Mouse (Mus musculus): ENCODE measurements at regions not wholly inside any gene's neighbourhood (a gene's known extent, or its start where the extent isn't known, plus 50 kb on each side); places are given as distances from the start of the nearest gene placed in this dataset.
A peak's percentile ranks its signal among the peaks of the same experiment; 100 is the strongest.

- no peak for DNase-seq (ENCODE audit: low spot score in 2 of 2)
Measured at GRCm38 (mm10) chr10:19412926-19413325, 56.6 kb downstream of the Olig3 start.

DNA sequence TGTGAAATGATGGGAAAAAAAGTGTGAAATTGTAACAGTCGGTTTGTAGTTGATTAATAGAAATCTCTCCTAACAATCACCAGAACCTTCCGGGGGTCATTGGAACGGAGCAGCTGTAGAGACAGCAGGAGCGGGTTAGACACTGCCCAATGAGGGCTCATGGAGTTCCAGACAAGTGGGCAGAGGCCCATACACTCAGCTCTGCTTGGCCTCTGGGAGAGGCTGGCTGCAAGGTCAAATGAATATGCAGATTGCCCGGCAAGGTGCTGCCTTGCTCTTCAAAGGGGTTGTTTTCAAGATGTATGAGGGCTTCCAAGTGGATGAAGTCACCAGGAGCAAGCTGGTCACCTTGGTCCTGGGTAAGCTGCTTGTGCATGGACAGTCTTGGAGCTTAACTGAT, 57.6 kb downstream of the Olig3 start:
- DNase-seq (ENCODE audit: low spot score in 2 of 2) = no peak

GRCm38 (mm10) chr10:19414834-19415233, 58.5 kb downstream of the Olig3 start:
- no peak for DNase-seq (ENCODE audit: low spot score in 2 of 2)

DNA sequence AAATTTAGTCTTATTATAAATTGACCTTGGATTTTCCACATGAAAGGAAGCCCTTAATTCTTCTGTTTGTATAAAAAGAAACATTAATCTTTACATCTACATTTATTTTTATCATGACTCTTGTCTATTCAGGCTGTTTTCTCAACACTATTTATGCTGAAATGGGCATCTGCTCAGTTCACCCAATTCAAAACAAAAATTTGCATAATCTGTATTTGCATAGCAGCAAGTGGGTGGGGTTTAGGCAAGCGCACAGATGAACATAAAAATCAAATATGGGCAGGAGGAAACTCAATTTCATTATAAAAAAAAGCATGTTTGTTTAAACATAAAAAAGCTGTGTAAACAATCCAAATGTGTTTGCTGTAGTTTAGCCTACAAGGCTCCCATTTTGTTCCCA, 67.7 kb downstream of the Olig3 start:
- no peak for DNase-seq (ENCODE audit: low spot score in 2 of 2)

DNA sequence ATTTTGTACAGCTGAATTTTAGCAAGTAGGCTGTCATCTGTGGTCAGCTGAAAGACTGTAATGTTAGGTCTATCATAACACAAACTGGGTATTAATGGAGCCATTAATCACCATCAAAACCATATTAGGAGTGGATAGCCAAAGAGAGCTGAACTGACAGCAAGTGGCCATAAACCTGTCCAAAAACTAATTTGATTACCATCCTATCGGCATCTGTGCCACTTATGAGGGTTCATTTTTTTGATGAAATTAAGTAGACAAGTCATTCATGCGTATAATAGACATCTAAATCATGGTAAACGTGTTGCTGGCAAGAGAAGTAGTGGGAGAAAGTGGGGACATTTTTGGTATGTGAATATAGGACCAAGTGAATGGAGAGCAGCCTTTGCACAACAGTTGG, 68.6 kb downstream of the Olig3 start:
- DNase-seq (ENCODE audit: low spot score in 2 of 2) = no peak

- DNase-seq (ENCODE audit: low spot score in 2 of 2) = no peak
Measured at GRCm38 (mm10) chr10:19426835-19427234, 70.5 kb downstream of the Olig3 start.

- DNase-seq (ENCODE audit: low spot score in 2 of 2) = no peak
Measured at GRCm38 (mm10) chr10:19432515-19432914, 76.2 kb downstream of the Olig3 start.

DNA sequence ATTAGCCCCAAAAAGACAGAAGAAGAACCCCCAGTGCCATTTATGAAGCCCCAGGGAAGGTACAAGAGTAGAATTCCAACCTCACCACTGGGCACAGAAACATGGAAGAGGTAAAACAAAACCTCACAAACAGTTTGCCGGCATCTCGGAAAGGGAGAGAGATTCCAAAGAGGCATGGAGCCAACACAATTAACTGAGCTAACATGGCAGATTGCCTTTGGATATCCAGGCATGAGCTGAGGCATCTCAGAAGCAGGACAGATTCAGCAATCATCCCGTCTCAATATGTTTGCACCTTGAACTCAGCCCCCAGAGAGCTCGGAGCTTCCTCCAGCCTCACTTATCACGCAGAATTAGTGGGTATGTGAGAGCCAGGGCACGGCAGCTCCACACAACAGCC, 78.3 kb downstream of the Olig3 start:
- DNase-seq (ENCODE audit: low spot score in 2 of 2) = no peak

GRCm38 (mm10) chr10:19441807-19442206, 85.5 kb downstream of the Olig3 start:
- no peak for DNase-seq (ENCODE audit: low spot score in 2 of 2)

- no peak for DNase-seq (ENCODE audit: low spot score in 2 of 2)
Measured at GRCm38 (mm10) chr10:19443516-19443915, 87.2 kb downstream of the Olig3 start.

DNA sequence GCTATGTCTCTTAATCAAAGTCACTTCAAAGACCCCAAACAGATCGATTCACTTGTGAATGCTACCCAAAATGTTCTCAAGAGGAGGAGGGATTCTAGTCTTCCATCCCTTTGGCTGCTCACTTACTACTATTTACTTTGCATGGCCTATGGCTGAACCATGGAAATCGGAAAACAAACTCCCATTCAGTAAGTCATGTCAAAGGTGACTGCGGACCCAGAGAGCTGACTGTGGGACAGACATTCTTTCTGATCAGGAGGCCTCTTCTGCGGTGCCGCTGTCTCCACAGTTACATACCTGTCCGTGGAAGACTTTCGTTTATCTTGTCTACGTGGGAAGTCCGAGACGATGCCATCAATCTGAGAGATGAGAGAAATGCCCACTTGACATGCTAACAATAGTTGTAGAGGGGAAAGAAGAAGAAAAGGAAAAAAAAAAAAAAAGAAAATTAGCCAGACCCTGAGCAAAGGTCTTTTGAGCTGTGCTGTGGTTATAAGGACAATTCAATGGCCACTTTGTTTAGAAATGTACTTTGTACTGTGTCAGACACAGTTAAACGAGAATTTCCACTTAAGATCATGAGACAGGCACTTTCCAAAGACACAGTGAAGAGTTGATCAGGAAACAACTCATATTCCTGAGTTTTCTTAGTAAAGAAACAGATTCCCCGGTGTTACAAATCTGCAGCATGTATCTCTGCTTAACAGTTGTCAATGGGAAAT, 92.7 kb downstream of the Olig3 start:
- no peak for DNase-seq (ENCODE audit: low spot score in 2 of 2)

- DNase-seq (ENCODE audit: low spot score in 2 of 2) = no peak
Measured at GRCm38 (mm10) chr10:19459053-19459452, 102.7 kb downstream of the Olig3 start.

DNA sequence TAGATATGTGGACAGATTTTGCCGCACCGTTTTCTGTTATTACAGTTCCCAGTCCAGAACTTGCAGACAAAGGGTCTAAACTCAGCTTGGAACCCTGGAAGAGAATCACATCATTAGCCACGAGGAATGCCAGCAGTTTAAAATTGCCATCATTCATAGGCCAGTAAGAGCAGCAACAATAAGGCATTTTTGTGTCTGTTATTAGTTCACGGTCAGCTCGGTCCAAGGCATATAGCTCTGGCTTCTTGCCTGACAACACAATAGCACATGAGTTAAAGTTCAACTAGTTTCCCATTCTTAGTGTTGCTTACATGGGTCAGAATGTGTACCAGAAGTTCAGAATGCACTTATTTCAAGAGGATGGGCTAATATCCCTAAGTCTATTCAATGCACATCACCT, 103.4 kb downstream of the Olig3 start:
- no peak for DNase-seq (ENCODE audit: low spot score in 2 of 2)

GRCm38 (mm10) chr10:19460164-19460563, 103.8 kb downstream of the Olig3 start:
- no peak for DNase-seq (ENCODE audit: low spot score in 2 of 2)

DNA sequence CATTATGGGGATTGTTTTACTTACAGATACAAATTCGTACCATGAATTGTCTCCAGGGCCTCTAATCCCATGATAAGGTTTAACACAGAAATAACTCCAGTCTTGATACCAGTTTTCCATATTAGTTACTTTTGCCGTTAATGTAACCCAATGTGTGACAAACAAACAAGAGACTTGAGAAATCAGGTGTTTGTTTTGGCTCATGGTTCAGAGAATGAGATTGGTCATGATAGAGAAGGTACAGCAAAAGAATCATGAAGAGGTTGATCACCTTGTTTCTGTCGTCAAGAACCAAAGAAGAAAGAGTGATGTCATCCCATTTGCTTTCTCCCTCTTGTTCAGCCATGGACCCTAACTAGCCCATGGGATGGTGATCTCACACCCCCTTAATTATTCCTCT, 107.5 kb downstream of the Olig3 start:
- no peak for DNase-seq (ENCODE audit: low spot score in 2 of 2)

DNA sequence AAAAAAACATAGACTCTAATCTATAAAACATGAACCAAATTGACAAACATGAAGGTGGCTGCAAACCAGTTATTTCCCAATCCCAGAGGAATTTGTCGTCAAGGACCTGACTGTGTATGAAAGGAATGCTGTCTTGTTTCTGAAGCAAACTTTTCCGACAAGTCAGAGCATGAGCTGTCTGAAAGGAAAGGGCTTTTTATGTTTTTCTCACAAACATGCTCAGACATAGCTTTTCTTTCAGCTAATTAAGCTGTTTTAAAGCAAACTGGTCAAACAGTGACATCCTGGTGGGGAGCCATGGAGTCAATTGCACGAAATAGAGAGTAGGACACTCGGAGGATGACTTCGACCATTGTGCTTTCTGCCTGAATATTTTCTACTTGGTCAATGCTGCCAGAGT, 108.2 kb downstream of the Olig3 start:
- DNase-seq (ENCODE audit: low spot score in 2 of 2) = no peak

DNA sequence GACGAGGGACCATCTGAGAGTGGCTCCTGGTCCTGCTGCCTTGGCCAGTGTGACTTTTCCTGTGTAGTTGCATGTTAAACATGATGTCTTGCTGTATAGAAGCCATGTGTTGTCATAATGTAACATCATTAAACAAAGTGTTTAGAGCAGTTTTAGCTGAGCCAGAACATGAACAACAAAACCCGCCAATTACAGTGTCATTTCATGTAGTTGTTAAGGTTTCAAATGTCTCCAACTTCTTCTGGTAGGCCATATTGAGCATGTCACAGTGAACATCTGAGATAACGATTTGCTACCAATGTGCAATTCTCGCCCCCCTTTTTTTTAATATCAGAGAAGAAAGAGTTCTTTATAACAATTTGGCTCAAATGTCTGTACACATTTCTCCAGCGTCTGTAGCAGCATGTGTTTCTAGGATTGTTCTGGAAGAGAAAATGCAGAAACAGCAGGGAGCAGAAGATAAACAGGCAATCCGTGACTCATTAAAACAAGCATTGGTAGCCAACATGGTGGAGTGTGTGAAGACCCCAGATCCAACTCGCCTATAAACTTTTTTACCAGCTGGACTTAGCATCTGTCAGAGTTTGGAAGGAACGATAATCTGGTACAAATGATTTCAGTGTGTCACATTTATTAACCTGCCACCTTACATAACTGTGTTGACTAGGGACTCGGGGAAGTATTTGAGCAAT, 115.2 kb downstream of the Olig3 start:
- DNase-seq (ENCODE audit: low spot score in 2 of 2) = no peak

DNA sequence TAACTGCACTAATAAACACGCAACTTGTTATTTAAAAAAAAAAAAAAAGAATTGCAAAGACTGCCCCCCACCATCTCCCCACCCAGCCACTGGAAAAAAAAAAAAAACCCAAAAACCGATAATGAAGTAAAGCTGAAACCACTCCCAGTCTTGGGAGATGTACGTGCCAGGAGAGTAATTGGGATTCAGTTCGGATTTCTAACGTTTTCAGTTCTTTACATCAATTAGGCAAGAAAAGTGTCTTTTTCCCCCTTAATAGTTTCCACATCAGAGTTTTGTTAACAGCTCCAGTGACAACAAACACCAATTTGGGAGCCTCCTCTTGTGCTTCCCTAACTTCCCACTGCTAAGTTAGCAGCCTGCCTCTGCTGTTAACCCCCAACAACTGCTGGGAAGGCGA, 115.7 kb downstream of the Olig3 start:
- no peak for DNase-seq (ENCODE audit: low spot score in 2 of 2)

DNA sequence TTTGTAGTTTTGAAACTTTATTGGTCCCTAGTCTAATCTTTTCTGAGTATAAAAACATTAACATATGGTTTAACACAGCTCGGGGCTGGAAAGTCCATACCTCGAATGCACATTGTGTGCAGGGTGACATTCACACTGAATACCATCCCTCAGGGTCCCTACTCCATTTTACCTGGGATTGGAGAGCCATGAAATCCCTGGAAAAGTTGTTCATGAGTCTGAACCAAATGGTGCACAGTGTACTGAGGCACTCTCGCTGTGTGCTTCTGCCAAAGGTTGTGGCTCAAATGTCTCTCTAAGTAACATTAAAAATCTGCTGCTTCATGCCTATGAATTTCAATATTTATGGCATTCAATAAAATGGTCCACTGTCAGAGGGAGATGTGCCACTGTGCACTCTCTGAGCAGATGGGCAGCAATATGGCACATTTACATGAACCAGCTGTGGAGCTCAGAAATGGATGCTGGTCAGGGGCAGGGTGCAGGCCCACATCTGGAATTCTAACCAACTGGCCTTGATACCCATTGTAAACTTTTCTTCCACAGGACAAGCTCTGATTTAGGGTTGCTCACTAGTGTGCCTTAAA, 116.7 kb downstream of the Olig3 start:
- no peak for DNase-seq (ENCODE audit: low spot score in 2 of 2)

DNA sequence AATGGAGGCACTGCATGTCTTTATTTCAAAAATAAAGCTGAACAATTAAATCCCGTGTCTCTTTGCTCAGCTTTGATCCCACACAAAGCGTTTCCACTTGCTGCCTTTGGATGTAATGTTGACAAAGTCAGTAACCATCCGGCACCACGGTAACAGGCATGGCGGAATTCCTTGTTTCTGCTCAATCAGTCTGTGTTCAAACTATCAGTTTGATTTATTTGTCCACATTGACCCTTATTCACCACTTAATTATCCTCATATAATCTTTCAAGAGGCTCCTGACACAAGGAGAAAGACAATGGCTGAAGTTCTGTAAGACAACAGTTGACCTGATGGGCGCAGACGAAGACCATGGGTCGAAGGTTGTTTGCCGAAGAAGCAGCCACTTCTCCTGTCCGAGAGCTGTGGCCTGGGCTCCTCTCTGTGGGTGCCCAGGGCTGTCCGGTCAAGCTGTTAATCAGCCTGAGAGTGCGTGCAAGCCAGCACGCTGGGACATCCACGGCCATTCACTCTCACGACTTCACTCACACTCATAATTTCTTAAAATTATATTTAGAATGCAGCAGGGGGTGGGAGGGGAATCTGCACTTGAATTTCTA, 106.1 kb upstream of the Ifngr1 start:
- no peak for DNase-seq (ENCODE audit: low spot score in 2 of 2)

DNA sequence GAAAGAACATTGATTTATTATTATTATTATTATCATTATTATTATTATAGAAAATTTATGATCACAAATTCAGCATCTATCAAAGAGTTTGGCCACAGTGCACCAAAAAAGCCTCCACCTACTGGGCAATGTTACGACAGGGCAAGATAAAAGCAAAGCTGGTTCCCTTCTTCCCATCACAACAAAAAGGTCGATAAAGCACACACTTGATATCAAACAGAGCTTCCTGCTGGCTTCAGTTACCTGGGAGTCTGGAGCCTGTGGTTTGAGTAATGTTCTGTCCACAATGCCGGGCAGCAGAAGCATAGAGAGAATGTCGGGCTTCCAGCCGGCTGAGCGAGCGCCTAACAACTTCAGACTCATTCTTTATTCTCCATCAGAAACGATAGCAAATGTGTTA, 101.2 kb upstream of the Ifngr1 start:
- no peak for DNase-seq (ENCODE audit: low spot score in 2 of 2)

DNA sequence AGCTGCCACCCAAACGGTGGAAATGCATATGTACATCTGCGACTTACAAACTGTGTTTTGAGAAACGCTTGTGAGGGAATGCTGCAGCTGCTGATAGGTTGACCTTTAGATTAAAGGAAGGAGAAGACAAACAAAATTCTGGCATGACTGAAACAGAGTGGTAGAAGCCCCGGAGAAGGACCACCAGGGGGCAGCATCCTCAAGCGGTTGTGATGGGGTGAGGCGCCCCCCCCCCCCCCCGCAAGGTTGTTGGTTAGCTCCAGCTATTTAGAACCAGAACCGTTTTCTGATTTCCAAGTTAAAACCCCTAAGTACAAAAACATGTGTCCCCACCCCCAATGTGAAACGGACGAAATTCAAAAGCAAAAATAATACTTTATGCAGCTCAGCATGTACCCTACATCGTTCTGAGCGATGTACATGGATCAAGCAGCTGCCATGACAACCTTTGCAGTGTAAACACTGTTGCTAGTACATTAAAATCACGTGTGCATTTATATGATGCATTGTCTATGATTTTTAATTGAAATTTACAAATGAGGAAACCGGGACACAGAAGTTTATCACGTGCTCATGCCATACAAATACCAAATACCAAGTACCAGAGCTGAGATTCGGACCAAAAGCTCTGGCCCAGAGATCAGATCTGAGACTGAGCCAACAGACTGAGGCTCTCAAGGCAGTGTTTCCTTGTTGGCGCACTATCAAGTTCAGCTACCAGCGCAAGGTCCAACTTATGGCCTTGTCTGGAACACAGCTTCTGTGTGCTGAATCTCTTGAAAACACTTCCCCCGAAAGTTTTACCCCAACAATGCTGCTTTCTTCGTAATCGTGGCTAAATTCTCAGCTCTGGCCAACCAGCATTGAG, 100.0 kb upstream of the Ifngr1 start:
- peak; percentile 70 to 91 for DNase-seq (ENCODE audit: low spot score in 2 of 2)
